Mouse (Mus musculus) intestine, postnatal 0 days (tissue): ENCODE data around the gene Alg14. TPM values are rescaled to one million over a fixed set of nuclear protein-coding genes. Genes with fewer than 3 reads are reported as not detected.

ENCODE experiments used
- ATAC-seq: fragments of 200-750 bp; cut with Nextera tagmentation; 2 replicates; pipeline ENCODE4 v1.8.0; 2017; ENCODE audit warnings: mild to moderate bottlenecking, moderate TSS enrichment, moderate library complexity
- H3K27ac ChIP-seq: fragments of 300-500 bp; sonication (generic); 2 replicates; pipeline ENCODE4 v1.5.1; 2014; ENCODE audit warnings: mild to moderate bottlenecking, low read depth, low read length, moderate library complexity
- H3K27me3 ChIP-seq: fragments of 300-500 bp; sonication (generic); replicated peaks from 2 replicates; pipeline ENCODE4 v1.6.1; 2014; ENCODE audit warnings: low read length, mixed read lengths; ENCODE audit not compliant: control insufficient read depth, insufficient read depth
- H3K36me3 ChIP-seq: fragments of 300-500 bp; sonication (generic); 2 replicates; pipeline ENCODE4 v1.6.1; 2014; ENCODE audit warnings: mild to moderate bottlenecking, moderate library complexity; ENCODE audit not compliant: control insufficient read depth, insufficient read depth
- H3K4me1 ChIP-seq: fragments of 300-500 bp; sonication (generic); replicated peaks from 2 replicates; pipeline ENCODE4 v1.6.1; 2014; ENCODE audit warnings: antibody characterized with exemption, low read length, mixed read lengths; ENCODE audit not compliant: control insufficient read depth, insufficient read depth
- H3K4me2 ChIP-seq: fragments of 300-500 bp; sonication (generic); replicated peaks from 2 replicates; pipeline ENCODE4 v1.6.1; 2014; ENCODE audit warnings: low read depth, mild to moderate bottlenecking, moderate library complexity
- H3K4me3 ChIP-seq: fragments of 300-500 bp; sonication (generic); 2 replicates; pipeline ENCODE4 v1.5.1; 2014; ENCODE audit warnings: low read depth, low read length
- H3K9ac ChIP-seq: fragments of 300-500 bp; sonication (generic); 2 replicates; pipeline ENCODE4 v1.6.1; 2014; ENCODE audit warnings: mild to moderate bottlenecking, low read depth, low read length
- H3K9me3 ChIP-seq: fragments of 300-500 bp; sonication (generic); 2 replicates; pipeline ENCODE4 v1.6.1; 2016; ENCODE audit warnings: mixed run types; ENCODE audit not compliant: control insufficient read depth
- CTCF ChIP-seq: sonication (generic); IDR thresholded peaks from 2 replicates; pipeline ENCODE4 v1.5.1; 2016; ENCODE audit warnings: low read depth, mild to moderate bottlenecking, control low read depth, antibody characterized with exemption, moderate library complexity
- WGBS: fragments of 180-500 bp; shearing (Covaris S2); extraction: QIAGEN DNeasy Blood & Tissue Kit; methylation state at CpG from one replicate; pipeline ENCODE4 v1.1.7; 2014; 5-methylcytosine and 5-hydroxymethylcytosine counted together
- polyA plus RNA-seq: library from polyadenylated mRNA; unstranded; fragments of >200 nt; fragmentation: Nextera tagmentation; extraction: Ambion mirVana; gene quantifications from 2 replicates; pipeline ENCODE4 v1.2.1, GENCODE M21; 2015

Alg14 gene
- polyA plus RNA-seq, 1 experiment from 2014 or later = 26.1 TPM

DNA sequence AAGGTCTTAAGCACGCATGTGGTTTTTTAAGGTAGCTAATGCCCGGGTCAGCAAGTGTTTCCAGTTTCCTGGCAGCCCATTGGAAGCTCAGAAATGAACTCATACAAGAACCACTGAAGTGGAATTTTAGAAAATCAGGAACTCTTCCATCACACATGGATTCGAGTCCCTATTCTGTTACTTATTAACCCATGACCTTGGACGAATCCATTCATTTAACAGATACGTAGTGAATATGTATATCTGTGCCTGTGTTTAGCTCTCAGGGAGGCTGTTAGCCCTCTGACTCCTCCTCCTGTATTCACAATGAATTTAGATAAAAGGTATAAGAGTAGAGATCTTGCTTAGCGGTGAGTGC, 54.0 kb downstream of the Alg14 start:
- H3K4me2 ChIP-seq = peak overlapping the region; percentile 60; the same call in 1 of the 2 replicates
- H3K27ac ChIP-seq = peak overlapping the region; percentile 21; the same call in 1 of the 2 replicates
- H3K9me3 ChIP-seq = no peaks in the 10 kb centered on the region
- peak; percentile 57 for ATAC-seq
- peaks cover 13% of the 10 kb centered on the region; the same call in 1 of the 2 replicates for H3K4me1 ChIP-seq
- no peak overlapping the region for H3K4me3 ChIP-seq
- no peaks in the 10 kb centered on the region for H3K27me3 ChIP-seq
- TF ChIP-seq CTCF = no peak
- 0 out of 2 replicates have a peak, but pooled peaks cover 3% of the 10 kb centered on the region for H3K36me3 ChIP-seq
- WGBS = 31% methylated on average over 6 of the region's 6 CpGs
- H3K9ac ChIP-seq = no peak overlapping the region

DNA sequence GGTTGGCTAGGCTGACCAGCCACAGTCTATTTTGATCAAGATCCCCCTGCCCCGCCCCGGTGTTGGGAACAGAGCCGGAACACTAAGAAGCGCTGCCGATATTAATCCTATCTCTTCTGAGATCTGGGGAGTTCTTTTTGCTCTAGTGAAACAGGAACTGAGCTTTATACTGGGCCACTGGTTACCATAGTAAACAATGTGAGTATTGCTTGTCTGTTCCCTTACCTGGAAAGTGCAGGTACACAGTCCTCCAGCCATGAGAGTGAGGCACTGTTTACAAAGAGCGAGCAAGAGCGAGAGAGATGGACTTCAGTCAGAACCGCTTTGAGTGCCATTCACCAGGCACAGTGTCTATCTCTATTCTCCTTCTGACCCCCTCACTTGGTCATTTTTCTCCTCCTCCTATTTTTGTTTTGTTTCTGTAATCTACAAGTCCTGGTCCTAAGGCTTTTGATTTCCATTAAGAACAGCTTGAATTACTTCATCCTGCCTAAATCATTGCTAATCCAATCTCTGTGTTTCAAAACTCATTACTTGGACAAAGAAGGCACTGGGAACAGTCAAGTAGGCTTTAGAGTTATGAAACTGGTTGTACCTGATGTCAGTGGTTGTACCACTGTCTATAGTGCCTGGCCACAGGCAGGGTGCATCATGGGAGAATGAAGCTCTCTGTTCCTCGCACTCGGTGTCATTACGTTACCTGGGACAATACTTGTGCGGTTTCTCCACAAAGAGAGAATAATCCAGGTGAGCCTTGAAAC, 55.1 kb downstream of the Alg14 start:
- H3K4me3 ChIP-seq = peak overlapping the region; percentile 14
- no peaks in the 10 kb centered on the region for H3K9me3 ChIP-seq
- H3K4me1 ChIP-seq = peaks cover 13% of the 10 kb centered on the region; the same call in 1 of the 2 replicates
- ATAC-seq = peak; percentile 57; the same call in 1 of the 2 replicates
- TF ChIP-seq CTCF = peak; percentile 26
- H3K27me3 ChIP-seq = no peaks in the 10 kb centered on the region
- no peak overlapping the region for H3K27ac ChIP-seq
- H3K4me2 ChIP-seq = peak overlapping the region; percentile 60
- no peak overlapping the region for H3K9ac ChIP-seq
- WGBS = 61% methylated on average over 12 of the region's 12 CpGs
- H3K36me3 ChIP-seq = 0 out of 2 replicates have a peak, but pooled peaks cover 3% of the 10 kb centered on the region

DNA sequence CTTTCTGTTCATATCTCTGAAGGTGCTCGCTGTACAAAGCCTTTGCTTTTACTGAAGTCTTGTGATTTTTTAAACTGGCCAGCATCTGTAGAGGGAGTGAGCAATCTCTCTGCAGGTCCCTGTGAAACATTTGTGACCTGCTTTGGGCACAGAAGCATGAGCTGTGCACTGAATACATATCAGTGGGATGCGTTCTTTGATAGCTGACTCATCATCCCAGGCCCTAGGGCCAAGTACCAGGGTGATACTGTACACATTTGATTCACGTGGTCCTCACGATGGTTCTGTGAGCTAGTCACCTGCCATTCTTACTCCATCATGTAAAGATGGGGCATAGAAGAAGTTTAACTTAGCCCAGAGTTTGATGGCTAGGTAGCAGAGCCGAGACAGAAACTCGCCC, 57.2 kb downstream of the Alg14 start:
- no peak for TF ChIP-seq CTCF
- Histone ChIP-seq H3K4me3 (no peak overlapping the region), H3K27ac (no peak overlapping the region), H3K4me2 (no peak overlapping the region), H3K36me3 (0 out of 2 replicates have a peak, but pooled peaks cover 3% of the 10 kb centered on the region), H3K4me1 (peaks cover 7% of the 10 kb centered on the region; the same call in 1 of the 2 replicates), H3K27me3 (no peaks in the 10 kb centered on the region), H3K9ac (no peak overlapping the region), H3K9me3 (no peaks in the 10 kb centered on the region)
- 86% methylated on average over 6 of the region's 6 CpGs for WGBS
- no peak for ATAC-seq

DNA sequence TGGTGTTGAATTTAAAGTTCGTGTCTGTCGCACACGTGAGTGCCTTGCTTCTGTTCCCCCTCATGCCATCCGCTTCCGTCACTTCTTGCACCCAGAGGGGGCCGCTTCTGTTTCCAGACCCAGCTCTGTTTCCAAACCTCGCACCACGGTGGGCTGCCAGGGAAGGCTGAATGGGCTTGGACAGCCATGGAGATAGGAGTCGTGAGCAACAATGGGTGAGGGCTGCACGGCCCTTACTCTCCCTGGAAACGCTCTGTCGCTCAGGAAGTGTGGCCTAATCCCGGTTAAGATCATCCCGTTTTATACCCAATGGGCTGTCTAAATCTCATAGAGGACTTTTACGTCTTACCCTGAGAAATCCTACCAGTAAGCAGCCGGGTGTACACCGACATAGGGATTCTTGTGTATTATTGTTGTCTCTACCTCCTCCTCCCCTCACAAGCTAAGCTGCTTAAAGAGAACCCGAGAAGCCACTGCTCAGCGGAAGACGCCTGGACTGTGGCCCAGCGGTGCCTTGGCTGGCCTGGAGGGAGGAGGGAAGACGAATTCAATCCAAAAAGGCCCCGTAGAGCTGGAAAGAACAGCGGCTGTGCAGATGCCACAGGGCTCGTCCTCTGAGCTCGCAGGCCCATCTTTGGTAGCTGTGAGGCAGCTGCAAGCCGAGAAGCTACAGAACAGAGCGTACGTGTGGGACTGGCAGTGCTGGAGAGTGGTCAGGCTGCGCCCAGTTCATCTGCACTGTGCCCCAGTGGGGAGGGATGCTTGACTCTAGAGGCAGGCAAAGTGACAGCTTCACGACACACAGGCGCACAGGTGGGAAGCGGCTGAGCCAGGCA, 58.0 kb downstream of the Alg14 start:
- WGBS = 81% methylated on average over 33 of the region's 33 CpGs
- Histone ChIP-seq H3K27ac (no peak overlapping the region), H3K4me3 (no peak overlapping the region), H3K4me2 (no peak overlapping the region), H3K9ac (no peak overlapping the region), H3K27me3 (no peaks in the 10 kb centered on the region), H3K9me3 (no peaks in the 10 kb centered on the region), H3K4me1 (0 out of 2 replicates have a peak, but pooled peaks cover 3% of the 10 kb centered on the region), H3K36me3 (0 out of 2 replicates have a peak, but pooled peaks cover 3% of the 10 kb centered on the region)
- no peak for TF ChIP-seq CTCF
- no peak for ATAC-seq

DNA sequence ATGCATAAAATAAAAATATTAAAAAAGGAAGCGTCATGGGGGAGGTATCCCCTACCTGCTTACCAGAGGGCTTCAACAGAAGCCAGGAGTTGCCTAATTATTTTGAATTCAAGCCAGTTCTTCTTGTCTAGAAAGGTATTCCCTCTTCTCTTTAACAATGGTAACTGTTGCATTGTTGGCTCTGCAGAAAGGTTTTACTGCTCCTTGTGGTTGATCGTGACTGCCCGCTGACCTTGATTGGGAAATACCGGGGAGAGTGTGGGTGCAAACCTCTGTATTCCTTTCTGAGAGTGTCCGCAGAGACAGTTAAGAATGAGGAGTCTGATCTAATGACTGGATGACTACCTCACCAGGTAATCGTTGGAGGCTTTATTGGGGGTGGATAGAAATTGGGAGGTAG, 59.7 kb downstream of the Alg14 start:
- 76% methylated on average over 6 of the region's 6 CpGs for WGBS

DNA sequence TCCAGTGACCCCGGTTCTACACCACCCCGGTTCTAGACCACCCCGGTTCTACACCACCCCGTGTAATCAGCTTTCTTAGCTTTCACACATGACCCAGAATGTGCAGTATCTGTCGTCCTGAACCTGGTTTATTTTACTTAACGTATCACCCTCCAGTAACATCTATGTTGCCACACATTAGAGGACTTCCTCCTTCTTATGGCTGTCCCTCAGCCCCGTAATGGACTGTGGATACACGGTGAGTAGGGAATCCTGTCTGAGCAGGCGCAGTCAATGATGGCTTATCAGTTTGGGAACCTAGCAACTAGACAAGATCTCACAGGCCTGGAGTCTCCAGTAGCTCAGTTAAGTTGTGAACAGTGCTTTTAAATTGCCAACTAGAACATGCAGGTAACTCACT, 62.7 kb downstream of the Alg14 start:
- 78% methylated on average over 9 of the region's 9 CpGs for WGBS
- H3K4me3 ChIP-seq = no peak overlapping the region
- H3K9ac ChIP-seq = no peak overlapping the region
- H3K27ac ChIP-seq = no peak overlapping the region
- no peaks in the 10 kb centered on the region for H3K4me1 ChIP-seq
- H3K36me3 ChIP-seq = 0 out of 2 replicates have a peak, but pooled peaks cover 3% of the 10 kb centered on the region
- H3K9me3 ChIP-seq = no peaks in the 10 kb centered on the region
- H3K27me3 ChIP-seq = no peaks in the 10 kb centered on the region
- no peak for TF ChIP-seq CTCF
- no peak overlapping the region for H3K4me2 ChIP-seq
- no peak for ATAC-seq

More for the DNA sequence above, 59.7 kb downstream of the Alg14 start:
- Histone ChIP-seq H3K4me3 (no peak overlapping the region), H3K4me1 (no peaks in the 10 kb centered on the region), H3K9ac (no peak overlapping the region), H3K27me3 (no peaks in the 10 kb centered on the region), H3K27ac (no peak overlapping the region), H3K36me3 (0 out of 2 replicates have a peak, but pooled peaks cover 3% of the 10 kb centered on the region), H3K9me3 (no peaks in the 10 kb centered on the region), H3K4me2 (no peak overlapping the region)
- no peak for TF ChIP-seq CTCF
- no peak for ATAC-seq
